Mouse (Mus musculus): ENCODE results near the gene Vasn.

Gene Vasn

DNA sequence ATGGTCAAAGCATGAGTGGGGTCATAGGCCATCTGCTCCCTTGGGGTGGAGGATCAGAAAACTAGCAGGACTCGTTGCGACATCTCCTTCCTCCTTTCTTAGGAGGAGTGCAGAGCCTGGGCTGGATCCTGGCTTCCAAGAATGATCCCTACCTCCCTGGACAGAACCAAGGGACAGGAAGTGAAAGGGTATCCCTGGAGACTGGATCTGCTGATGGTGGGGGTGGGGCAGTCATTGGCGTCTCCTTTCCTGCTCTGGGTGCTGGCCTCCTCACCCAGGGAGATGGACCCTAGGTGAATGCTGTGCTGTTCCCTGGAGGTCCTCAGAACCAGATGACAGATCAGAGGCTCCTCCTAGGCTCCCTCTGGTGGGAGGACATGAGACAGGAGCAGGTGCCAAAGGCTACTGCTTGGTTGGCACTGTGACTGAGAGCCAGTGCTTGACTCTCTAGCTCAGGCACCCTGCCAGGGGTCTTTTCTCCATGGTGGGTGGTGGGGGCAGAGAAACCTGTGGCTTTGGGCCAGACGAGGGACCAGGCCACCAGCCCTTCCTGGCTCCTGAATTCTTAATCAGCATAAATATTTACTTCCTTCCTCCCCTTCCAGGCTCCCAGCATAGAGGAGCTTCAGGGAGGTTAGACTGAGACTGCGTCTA, 33.2 kb upstream of the Vasn start:
- DNase-seq (ENCODE audit: low spot score in 2 of 2) = peak in 1 of 2 experiments; percentile 33

DNA sequence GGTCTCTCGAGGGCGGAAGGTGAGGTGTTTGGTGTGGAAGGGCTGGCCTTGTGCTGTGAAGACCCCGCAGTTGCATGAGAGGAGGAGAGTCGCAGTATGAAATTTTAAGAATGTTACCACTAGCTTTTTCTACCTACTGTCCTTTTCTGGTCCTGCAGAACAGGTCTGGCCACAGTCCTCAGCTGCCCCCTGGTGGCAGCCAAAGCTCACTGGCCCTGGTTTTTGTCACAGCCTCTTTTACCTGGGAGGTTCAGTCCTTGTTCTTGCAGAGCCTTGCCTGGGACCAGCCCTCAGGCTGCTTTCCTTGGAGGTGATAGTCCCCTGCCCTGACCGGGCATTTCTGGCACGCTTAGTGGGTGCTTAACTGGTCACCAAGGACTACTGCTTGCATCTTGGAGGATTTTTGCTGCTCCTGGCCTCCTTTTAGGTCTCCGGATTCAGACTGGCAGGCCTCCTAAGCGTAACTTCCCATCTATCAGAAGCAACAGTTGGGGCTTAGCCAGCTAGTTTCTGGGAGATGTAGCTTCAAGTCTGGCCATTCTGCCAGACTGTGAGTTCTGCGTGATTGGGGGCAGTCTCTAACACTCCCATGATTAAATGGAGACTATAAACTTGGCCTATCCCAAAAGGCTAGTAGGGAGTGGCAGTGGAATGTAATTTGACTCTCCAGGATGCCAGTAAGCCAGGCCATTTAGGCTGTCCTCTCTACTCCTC, 31.8 kb upstream of the Vasn start:
- DNase-seq (ENCODE audit: low spot score in 2 of 2) = peak; percentile 81 to 87

DNA sequence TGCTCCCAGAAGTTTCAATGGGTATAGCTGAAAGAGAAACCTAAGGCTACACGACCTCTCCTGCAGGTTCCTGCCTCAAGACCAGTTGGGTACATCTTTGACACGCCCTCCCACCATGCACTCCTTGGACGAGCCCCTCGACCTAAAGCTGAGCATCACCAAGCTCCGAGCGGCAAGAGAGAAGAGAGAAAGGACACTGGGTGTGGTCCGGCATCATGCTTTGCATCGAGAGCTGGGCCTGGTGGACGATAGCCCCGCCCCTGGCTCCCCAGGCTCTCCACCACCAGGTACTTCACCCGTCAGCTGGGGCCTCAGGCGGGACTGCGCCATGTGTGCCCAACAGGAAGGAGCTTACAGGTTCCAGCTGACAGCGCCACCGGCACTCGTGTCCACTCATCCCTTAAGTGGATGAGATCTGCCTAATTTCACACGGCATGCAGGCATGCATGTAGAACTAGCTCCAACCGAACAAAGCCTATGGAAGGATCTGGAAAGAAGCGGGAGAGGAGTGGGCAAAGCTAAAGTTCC, 31.1 kb upstream of the Vasn start:
- no peak for DNase-seq (ENCODE audit: low spot score in 2 of 2)

DNA sequence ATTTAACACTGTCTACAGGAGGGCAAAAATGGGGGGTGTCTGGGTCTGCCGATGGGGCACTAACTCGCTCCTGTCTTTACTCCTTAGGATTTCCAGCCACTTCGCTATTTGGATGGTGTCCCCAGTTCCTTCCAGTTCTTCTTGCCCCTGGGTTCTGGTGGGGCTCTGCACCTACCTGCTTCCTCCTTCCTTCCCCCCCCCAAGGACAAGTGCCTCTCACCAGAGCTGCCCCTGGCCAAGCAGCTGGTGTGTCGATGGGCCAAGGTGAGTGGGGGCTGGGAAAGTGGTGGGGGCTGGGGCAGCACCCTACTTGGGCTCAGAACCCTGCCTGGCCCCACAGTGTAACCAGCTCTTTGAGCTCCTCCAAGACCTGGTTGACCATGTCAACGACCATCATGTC, 28.5 kb upstream of the Vasn start:
- DNase-seq (ENCODE audit: low spot score in 2 of 2) = no peak

DNA sequence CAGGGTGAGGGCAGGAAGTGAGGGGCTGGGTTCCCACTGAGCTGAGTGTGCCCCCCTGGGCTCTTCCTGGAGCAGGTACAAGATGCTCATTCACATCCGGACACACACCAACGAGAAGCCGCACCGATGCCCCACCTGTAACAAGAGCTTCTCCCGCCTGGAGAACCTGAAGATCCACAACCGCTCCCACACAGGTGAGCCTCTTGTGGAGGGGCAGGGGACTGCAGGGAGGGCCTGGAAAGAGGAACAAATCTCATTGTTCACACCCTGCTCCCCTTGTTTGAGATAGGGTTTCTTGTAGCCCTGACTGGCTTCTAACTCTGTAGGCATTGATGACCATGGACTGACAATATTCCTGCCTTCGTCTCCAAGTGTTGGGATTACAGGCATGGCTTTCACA, 28.1 kb upstream of the Vasn start:
- DNase-seq (ENCODE audit: low spot score in 2 of 2) = no peak

DNA sequence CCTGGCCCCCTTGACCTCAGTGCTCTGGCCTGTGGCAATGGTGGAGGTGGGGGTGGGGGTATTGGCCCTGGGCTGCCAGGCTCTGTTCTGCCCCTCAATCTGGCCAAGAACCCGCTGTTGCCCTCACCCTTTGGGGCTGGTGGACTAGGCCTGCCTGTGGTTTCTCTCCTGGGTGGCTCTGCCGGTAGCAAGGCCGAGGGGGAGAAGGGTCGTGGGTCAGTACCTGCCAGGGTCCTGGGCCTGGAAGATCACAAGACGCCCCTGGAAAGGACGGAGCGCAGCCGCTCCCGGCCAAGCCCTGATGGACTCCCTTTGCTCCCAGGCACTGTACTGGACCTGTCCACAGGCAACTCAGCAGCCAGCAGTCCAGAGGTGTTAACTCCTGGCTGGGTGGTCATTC, 26.0 kb upstream of the Vasn start:
- DNase-seq (ENCODE audit: low spot score in 2 of 2) = no peak

DNA sequence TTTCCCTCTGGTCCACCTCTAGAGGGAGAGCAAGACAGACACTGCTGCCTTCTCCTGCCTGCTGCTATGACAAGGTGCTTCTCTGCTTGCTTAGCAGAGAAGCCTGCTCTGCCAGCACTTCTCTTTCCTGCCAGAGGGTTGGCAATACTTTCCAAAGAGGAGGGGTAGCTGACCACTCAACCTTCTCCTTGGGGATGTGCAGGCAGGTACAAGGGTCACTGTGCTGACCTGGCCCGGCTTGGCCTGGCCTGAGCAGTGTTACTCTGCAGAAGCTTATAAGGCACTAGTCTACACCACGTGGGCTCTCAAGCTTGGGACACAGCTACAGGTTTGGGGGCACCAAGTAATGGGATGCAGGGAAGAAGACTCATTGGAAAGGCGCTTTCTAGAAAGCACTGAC, 25.1 kb upstream of the Vasn start:
- no peak for DNase-seq (ENCODE audit: low spot score in 2 of 2)

DNA sequence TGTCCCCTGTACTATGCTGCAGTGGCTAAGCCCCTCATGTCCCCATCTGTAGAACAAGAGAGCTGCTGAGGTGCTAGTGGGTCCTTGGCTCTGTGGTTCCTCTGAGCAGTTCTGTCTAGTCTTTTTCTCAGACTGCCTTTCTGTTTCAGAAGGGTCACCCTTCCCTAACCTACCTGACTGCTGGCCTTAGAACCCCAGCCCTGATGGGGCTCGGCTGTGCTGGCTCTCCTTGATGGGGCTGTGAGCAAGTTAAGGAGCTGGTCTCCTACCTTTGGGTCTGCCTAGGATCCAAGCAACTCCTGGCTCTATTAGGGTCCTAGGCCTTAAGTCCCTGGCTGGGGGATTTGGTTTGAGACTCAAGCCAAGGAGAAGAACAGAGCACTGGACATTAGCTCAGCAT, 24.4 kb upstream of the Vasn start:
- DNase-seq (ENCODE audit: low spot score in 2 of 2) = no peak

DNA sequence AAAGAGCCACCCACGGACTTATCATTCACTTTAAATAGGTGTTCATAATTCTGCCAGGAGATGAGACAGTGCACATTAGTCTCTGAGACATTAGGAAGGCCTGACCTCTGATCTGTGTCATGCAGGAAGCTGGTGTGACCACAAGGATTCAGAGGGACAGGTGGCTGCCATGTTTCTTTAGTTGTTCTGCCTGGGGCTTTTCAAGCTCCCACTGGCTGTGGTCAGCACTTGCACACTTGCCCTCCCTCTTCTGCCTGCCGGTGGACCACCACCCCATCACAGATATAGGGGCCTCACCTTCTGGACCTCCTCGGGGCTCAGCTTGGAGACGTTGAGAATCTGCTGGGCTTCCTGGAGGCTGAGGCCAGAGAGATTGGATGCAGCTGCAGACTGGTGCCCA, 22.9 kb upstream of the Vasn start:
- no peak for DNase-seq (ENCODE audit: low spot score in 2 of 2)

DNA sequence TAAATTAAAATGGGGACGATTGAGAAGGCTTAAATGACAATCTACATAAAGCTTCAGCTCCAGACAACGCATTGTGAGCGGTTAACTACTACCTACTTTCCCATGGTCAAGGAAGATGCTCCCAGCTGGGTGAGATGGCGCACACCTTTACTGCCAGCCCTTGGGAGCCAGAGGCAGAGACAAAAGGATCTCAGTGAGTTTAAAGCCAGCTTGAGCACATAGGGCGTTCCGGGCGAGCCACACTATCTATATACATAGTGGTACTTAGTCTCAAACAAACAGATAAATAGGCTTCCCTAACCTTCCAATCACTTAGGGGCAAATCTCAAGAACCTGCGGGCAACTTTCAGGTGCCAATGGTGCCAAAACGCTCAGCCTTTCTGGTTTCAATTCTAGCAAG, 15.7 kb upstream of the Vasn start:
- no peak for DNase-seq (ENCODE audit: low spot score in 2 of 2)

DNA sequence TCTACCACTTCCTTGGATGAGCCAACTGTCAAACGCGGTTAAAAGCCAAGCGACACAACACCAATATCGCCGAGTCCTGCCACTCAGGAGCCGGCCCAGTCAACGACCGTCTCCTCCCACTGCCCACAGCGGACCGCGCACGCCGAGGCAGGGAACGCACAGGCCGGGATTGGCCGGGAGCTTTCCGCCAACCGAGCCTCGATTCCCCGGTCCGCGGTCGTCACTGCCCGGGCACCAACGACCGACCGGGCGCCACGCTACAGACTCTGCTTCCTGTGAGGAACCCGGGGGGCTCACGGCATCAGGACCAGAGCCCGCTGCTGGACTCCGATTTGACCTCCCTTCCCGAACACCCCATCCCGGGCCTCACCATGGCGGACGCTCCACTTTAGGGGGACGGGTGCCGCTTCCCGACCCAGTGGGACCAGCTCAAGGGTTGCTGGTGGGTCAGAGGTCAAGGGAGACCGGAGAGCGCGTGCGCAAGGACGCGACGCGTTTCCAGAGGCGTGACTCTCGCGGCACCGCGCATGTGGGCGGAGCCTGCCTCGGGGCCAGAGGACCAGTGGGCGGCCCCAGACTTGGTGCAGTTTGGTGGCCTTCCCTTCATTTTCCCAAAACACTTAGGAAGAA, 15.1 kb upstream of the Vasn start, which contains the start of gene Pam16:
Pam16 (minus strand) TSS at position 508 of the 630 bp plus-strand sequence.
- DNase-seq (ENCODE audit: low spot score in 2 of 2) = peak; percentile 92 to 94

DNA sequence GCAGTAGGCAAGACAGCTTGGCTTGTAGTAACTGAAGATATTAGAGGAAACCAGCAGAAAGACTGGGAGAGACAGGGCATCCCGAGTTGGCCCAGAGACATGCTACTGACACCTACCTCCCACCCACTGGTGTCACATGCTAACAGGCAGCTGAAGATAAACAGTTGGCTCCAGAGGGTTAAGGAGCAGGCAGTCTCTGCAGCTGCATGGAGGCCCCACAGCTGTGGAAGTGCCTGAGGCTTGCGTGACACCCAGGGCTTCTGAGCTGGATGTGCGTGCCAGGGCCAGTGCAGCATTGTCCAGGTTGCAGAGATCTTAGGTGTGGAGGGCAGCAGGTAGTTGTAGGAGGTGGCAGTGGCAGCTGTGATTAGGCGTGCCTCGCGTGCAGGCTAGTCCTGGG, 12.6 kb upstream of the Vasn start:
- DNase-seq (ENCODE audit: low spot score in 2 of 2) = no peak

DNA sequence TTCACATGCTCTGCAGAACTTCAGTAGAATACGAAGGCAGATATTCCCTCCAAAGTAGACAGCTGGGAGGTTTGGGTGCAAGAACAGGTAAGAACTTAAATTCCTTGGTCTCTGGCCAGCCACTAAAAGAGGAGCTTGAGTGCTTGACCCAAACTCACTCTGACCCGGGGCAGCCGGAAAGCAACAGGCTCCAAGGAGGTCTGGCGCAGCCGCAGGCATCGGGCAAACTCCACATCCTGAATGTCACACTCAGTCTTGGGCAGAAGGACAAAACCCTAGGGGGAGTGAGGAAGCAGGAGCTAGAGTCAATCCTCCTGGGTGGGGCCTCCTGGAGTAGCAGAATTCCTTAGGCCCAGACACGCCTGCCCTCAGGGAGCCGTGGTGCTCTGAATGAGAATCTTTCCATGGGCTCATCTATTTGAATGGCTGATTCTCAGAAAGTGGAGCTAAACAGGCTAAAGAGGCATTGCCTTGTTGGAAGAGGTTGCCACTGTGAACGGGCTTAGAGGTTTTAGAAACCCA, 10.8 kb upstream of the Vasn start:
- no peak for DNase-seq (ENCODE audit: low spot score in 2 of 2)

DNA sequence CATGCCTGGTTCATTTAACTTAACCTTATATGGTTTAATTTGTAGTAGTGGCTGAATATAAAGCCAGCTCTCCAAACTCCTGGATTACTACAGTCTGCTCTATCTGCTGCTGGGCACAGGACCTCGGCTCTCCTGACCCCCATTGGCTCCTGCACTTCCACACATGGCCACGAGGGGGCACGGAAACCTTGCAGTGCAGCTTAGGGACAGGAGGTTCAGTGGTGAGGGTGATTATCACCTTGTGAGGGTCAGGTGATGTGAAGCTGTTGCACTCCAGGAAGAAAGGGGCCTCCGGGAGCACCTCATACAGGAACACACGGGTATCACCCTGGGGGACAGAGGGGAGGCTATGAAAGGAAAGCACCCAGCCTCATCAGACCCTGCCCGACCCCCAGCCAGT, 9.8 kb upstream of the Vasn start:
- peak; percentile 73 to 80 for DNase-seq (ENCODE audit: low spot score in 2 of 2)

DNA sequence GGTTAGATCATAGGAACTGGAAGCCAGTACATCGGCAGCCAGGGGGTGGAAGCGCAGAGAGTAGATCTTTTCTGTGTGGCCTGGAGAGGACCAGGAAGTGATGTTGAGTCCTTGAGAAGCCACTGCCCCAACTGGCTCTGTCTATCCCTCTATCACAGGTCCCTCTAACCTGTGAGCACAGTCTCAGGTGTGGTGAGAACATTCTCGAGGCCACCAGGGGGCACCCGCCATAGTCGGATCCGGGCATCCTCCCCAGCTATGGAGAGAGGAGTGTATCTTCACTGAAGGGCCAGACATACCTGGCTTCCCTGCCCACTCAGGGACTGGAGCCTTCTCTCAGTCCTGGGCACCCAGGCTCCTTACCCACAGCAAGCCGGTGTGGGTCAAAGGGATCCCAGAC, 7.7 kb upstream of the Vasn start:
- no peak for DNase-seq (ENCODE audit: low spot score in 2 of 2)

DNA sequence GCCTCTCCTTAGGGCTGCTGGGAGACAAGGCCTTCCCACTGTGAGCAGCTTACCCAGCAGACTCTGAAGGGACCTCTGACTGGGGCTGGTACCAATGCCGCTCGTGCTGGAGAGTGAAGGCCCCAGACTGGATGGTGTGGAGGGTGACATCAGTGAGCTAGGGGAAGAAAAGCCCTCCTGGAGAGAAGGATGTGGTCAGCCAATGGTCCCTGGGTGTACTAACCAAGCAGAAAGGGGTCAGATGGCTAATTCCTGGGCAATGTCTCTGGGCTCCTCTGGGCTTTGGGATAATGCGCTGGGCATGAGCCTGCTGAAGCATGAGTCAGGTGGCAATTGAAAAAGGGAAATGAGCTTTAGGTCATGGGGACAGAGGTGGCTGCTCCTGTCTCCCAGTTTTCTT, 6.1 kb upstream of the Vasn start:
- no peak for DNase-seq (ENCODE audit: low spot score in 2 of 2)

DNA sequence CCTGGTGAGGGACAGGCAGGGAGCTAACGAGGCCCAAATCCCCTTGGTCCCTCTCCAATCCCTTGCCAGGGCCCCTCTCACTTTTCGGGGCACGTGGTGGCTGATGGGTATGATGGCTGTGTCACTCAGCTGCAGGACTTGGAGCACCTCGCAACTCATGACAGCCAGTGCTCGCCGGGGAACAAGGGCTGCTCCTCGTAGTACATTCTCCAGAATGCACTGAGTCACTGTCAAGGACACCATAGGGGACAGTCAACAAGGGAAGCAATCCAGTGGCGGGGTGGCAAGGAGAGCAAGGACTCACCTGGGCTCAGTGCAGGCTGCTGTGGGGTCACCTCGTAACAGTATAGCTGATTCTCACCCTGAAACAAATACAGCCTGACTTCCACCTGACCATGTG, 5.1 kb upstream of the Vasn start:
- DNase-seq (ENCODE audit: low spot score in 2 of 2) = no peak

DNA sequence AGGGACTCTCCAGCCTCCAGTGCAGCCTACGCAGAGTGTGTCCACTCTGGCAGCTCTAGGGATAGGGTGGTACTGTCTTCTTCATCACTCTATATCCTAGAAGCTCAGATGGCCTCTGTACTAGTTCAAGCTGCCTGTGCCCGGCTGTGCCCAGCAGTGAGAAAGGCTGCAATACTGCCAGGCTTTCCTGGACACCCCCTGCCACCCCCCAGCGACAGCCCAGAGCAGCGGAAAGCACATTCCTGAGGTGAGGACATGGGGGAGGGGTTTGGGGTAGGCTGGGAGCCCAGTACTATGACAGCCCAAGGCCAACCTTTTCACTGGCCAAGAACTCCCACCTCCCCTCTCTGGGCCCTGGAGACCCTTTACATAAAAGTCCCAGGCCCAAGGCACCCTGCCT, 4.0 kb upstream of the Vasn start:
- DNase-seq (ENCODE audit: low spot score in 2 of 2) = no peak

DNA sequence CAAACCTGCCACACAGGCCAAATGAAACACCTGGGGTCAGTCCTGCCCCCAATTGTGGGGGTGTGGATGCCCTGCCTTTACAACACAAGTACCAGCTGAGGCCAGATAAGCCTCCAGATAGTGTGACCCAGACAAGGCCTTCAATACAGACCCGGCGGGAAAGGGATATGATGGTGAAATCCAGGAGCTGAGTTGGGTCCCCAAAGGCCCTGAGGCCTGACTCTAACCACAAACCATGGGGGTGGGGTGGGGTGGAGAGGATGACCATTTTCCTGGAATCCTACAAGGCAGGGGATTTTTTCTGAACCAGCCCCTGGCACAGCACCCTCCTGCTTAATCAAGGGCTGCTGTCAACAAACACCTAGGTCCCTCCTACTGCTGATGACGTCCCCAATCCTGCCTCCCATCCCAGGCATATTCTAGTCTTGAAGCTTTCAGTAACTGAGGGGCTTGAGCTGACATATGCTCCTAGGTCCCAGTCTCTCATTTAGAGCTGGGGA, 800 bp upstream of the Vasn start:
- no peak for DNase-seq (ENCODE audit: low spot score in 2 of 2)

DNA sequence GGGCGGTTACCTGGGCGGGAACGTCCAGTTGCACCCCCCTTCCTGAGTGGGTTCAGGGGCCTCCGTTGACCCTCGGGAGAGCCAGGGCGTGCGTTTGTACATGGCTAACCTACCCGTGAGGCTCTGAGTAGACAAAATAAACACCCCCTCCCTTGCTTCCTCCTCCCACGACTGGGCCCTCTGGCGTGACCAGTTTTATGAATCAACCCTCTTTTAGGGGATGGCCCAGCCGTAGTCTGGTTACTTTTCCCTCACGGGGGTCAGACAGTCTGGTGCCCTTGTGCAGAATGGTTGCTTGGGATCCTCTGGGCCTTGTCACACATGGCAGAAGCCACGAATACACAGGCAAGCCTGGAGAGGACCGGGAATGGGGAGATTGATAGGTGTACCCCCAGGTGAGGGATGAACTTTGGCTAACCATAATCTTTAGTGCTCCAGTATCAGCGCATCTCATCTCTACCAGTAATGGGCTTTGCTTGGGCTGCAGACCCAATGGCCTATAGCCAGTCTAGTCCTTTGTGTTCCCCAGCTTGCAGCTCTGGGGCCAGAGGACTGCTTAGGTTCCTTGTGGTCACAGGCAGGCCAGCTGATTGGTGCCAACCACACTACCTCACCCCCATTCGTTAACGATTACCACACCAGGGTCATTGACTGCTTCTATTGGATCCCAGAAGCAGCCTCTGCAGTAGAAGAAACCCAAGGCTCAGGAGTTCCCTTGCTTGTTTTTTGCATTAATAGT, 695 bp downstream of the Vasn start:
- no peak for DNase-seq (ENCODE audit: low spot score in 2 of 2)

DNA sequence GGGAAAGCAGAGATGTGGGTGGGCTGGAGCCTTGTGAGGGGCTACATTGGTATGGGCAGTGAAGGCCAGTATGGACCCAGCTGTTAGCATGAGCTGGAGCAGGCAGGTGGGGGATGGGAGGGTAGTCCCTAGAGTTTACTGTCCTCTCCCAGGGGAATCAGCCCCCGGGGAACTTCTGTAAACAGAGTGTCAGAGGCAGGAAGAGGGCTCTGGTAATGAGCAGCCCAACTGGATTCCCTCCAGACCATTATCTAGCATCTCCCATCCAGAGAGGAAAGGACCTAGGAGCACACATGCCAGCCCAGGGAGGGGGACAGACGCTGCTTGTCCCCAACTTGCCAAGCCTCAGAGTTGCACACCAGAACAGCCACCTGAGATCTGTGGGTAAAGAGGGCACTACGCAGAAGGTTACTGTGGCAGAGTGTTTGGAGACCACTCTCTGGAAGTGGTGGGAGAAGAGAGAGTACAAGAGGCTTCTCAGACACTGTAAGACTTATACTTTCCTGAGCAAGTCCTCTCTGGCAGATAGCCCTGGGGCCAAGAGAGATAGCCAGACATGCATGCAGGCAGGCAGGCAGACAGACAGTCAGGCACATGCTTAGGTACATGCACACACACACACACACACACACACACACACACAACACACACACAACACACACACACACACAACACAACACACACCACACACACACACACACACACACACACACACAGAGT, 1.5 kb downstream of the Vasn start:
- DNase-seq (ENCODE audit: low spot score in 2 of 2) = no peak

Data from right cerebral cortex, adult 2 months (tissue).